Mouse (Mus musculus) stomach, postnatal 0 days (tissue): ENCODE data around the gene Slc35f6. TPM values are rescaled to one million over a fixed set of nuclear protein-coding genes. Genes with fewer than 3 reads are reported as not detected.
"Not testable (repeated sequence)": the region's sequence is repeated elsewhere in the genome, so short reads cannot be mapped to it uniquely, and the experiment has no call there.

Experiments
- ATAC-seq: fragments of 200-750 bp; cut with Nextera tagmentation; 2 replicates; pipeline ENCODE4 v1.8.0; 2017; ENCODE audit not compliant: low FRiP score, low TSS enrichment
- DNase-seq: peaks from one replicate; pipeline ENCODE4 v3.0.0-alpha.2; 2016; ENCODE audit warnings: low spot score
- H3K27ac ChIP-seq: fragments of 300-500 bp; sonication (generic); replicated peaks from 2 replicates; pipeline ENCODE4 v1.5.1; 2014; ENCODE audit warnings: mild to moderate bottlenecking, control low read depth
- H3K27me3 ChIP-seq: fragments of 300-500 bp; sonication (generic); 2 replicates; pipeline ENCODE4 v1.6.1; 2014; ENCODE audit warnings: low read length; ENCODE audit not compliant: control insufficient read depth, insufficient read depth
- H3K36me3 ChIP-seq: fragments of 300-500 bp; sonication (generic); 2 replicates; pipeline ENCODE4 v1.6.1; 2014; ENCODE audit warnings: low read length, mixed read lengths; ENCODE audit not compliant: control insufficient read depth, insufficient read depth
- H3K4me1 ChIP-seq: fragments of 300-500 bp; sonication (generic); replicated peaks from 2 replicates; pipeline ENCODE4 v1.6.1; 2014; ENCODE audit warnings: antibody characterized with exemption; ENCODE audit not compliant: control insufficient read depth, insufficient read depth
- H3K4me2 ChIP-seq: fragments of 300-500 bp; sonication (generic); replicated peaks from 2 replicates; pipeline ENCODE4 v1.6.1; 2014; ENCODE audit warnings: low read depth, mild to moderate bottlenecking, control low read depth, moderate library complexity
- H3K4me3 ChIP-seq: fragments of 300-500 bp; sonication (generic); 2 replicates; pipeline ENCODE4 v1.5.1; 2014; ENCODE audit warnings: low read depth, low read length, control low read depth
- H3K9ac ChIP-seq: fragments of 300-500 bp; sonication (generic); 2 replicates; pipeline ENCODE4 v1.6.1; 2014; ENCODE audit warnings: mild to moderate bottlenecking, low read length, control low read depth, mixed read lengths
- H3K9me3 ChIP-seq: fragments of 300-500 bp; sonication (generic); 2 replicates; pipeline ENCODE4 v1.6.1; 2016; ENCODE audit warnings: low read length; ENCODE audit not compliant: control insufficient read depth
- CTCF ChIP-seq: IDR thresholded peaks from 2 replicates; pipeline ENCODE4 v1.5.1; 2016; ENCODE audit warnings: antibody characterized with exemption, low read depth, mild to moderate bottlenecking, moderate library complexity
- EP300 ChIP-seq: optimal IDR thresholded peaks from 2 replicates; pipeline ENCODE3; 2016; ENCODE audit warnings: antibody characterized with exemption
- WGBS: fragments of 180-500 bp; shearing (Covaris S2); extraction: QIAGEN DNeasy Blood & Tissue Kit; methylation state at CpG from one replicate; pipeline ENCODE4 v1.1.7; 2014; 5-methylcytosine and 5-hydroxymethylcytosine counted together
- microRNA-seq: library from miRNA; unstranded; fragments of <30 nt; microRNA quantifications from one replicate; pipeline ENCODE4, GENCODE M21; 2016
- polyA plus RNA-seq: library from polyadenylated mRNA; unstranded; fragments of >200 nt; fragmentation: Nextera tagmentation; extraction: Ambion mirVana; gene quantifications from 2 replicates; pipeline ENCODE4 v1.2.1, GENCODE M21; 2015

Gene Slc35f6
- polyA plus RNA-seq, 1 experiment from 2014 or later: 30.6 TPM

- Histone ChIP-seq H3K4me3 (no peak overlapping the region), H3K27ac (no peak overlapping the region), H3K4me2 (no peak overlapping the region), H3K4me1 (no peaks in the 10 kb centered on the region), H3K27me3 (no peaks in the 10 kb centered on the region), H3K9me3 (no peaks in the 10 kb centered on the region), H3K36me3 (no peaks in the 10 kb centered on the region), H3K9ac (no peak overlapping the region)
- 66% methylated on average over 8 of the region's 8 CpGs for WGBS
- DNase-seq (no peak), ATAC-seq (no peak)
- TF ChIP-seq EP300 (no peak), CTCF (no peak)
These were observed 52.7 kb downstream of the Slc35f6 start for GRCm38 (mm10) chr5:30700361-30701000.

DNA sequence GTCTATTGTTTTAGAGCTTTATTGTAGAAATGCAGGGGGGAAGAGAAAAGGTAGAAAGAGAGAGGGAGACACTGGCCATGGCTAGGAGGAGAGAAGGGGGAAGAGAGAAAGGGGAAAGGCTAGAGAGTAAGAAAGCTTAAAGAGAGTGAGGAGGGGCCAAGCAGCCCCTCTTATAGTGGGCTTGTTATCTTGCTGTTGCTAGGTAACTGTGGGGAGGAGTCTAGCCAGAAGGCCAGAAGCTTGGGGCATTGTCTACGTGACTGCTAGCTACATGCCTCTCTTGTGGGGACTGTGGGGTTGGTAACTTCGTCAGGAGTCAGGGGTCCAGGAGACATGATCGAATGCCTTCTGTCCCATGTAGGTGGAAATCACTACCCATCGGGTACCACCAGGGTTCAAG lies 53.6 kb downstream of the Slc35f6 start:
- H3K4me3 ChIP-seq, DNase-seq: not testable (repeated sequence)

DNA sequence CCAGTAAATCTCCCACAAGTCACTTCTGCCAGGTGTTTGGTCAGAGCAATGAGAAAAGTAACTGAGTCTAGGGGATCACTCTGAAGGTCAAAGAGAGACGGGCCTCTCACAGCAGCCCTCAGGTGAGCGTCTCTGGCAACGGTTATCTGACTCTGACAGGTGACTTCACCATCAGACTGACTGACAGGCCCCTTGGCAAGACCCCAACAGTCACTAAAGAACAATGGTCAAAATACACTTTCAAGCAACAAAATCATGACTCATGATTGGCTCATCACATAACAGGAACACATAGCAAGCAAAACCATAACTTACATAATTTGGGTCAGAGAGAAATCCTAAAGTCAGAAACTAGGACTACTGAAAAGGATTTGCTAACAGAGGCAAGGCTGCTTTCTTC lies 54.1 kb downstream of the Slc35f6 start:
- no peaks in the 10 kb centered on the region for H3K4me1 ChIP-seq
- H3K36me3 ChIP-seq: no peaks in the 10 kb centered on the region
- H3K4me3 ChIP-seq: no peak overlapping the region
- DNase-seq: no peak
- H3K27ac ChIP-seq: no peak overlapping the region
- 81% methylated on average over 3 of the region's 3 CpGs for WGBS
- no peaks in the 10 kb centered on the region for H3K27me3 ChIP-seq
- no peaks in the 10 kb centered on the region for H3K9me3 ChIP-seq
- H3K9ac ChIP-seq: no peak overlapping the region
- ATAC-seq: no peak
- no peak for TF ChIP-seq CTCF
- no peak for TF ChIP-seq EP300
- H3K4me2 ChIP-seq: no peak overlapping the region

More for the DNA sequence above, 53.6 kb downstream of the Slc35f6 start:
- not testable (repeated sequence) for H3K27ac ChIP-seq, H3K4me2 ChIP-seq, H3K9me3 ChIP-seq, H3K4me1 ChIP-seq, H3K27me3 ChIP-seq, H3K9ac ChIP-seq, ATAC-seq, H3K36me3 ChIP-seq
- WGBS: 42% methylated on average over 4 of the region's 4 CpGs

Small RNA genes within 50 kb of the gene (microRNA-seq; reads per million reads assigned to microRNA genes)
- gene Mir5625: not detected

Other genes starting within 250 kb of the Slc35f6 start
- gene Otof, start 186.0 kb upstream of the Slc35f6 start, polyA plus RNA-seq: 0.02 TPM in 2 replicates
- gene 1700001C02Rik, start 181.9 kb upstream of the Slc35f6 start, polyA plus RNA-seq: not detected in 2 replicates
- 0.17 and 0.30 TPM in 2 replicates for gene Cib4, start 102.1 kb upstream of the Slc35f6 start, polyA plus RNA-seq
- 11.1 and 13.8 TPM in 2 replicates for gene Kcnk3, start 59.8 kb upstream of the Slc35f6 start, polyA plus RNA-seq
- gene Cenpa, start 18.8 kb downstream of the Slc35f6 start, polyA plus RNA-seq: 58.1 and 79.9 TPM in 2 replicates
- gene Dpysl5, start 63.6 kb downstream of the Slc35f6 start, polyA plus RNA-seq: 1.7 and 2.3 TPM in 2 replicates
- gene Mapre3, start 166.7 kb downstream of the Slc35f6 start, polyA plus RNA-seq: 14.1 and 15.5 TPM in 2 replicates
- 57.3 and 58.7 TPM in 2 replicates for gene Tmem214, start 220.1 kb downstream of the Slc35f6 start, polyA plus RNA-seq
- 6.9 and 9.1 TPM in 2 replicates for gene Agbl5, start 240.8 kb downstream of the Slc35f6 start, polyA plus RNA-seq